Mouse (Mus musculus) liver, embryonic 12.5 days (tissue): ENCODE measurements around the gene Rab3il1. TPM values are rescaled to one million over a fixed set of nuclear protein-coding genes. Genes with fewer than 3 reads are reported as not detected.

Source experiments
- ATAC-seq: fragments of 200-750 bp; cut with Nextera tagmentation; 2 replicates; pipeline ENCODE4 v1.8.0; 2017; ENCODE audit warnings: moderate number of reproducible peaks, mild to moderate bottlenecking, moderate library complexity
- H3K27ac ChIP-seq: fragments of 300-500 bp; sonication (generic); 2 replicates; pipeline ENCODE4 v1.5.1; 2016; ENCODE audit warnings: mild to moderate bottlenecking
- H3K27me3 ChIP-seq: fragments of 300-500 bp; sonication (generic); replicated peaks from 2 replicates; pipeline ENCODE4 v1.6.1; 2016; ENCODE audit warnings: mild to moderate bottlenecking, moderate library complexity
- H3K36me3 ChIP-seq: fragments of 300-500 bp; sonication (generic); 2 replicates; pipeline ENCODE4 v1.6.1; 2016; ENCODE audit warnings: mild to moderate bottlenecking, moderate library complexity
- H3K4me1 ChIP-seq: fragments of 300-500 bp; sonication (generic); 2 replicates; pipeline ENCODE4 v1.6.1; 2016
- H3K4me2 ChIP-seq: fragments of 300-500 bp; sonication (generic); 2 replicates; pipeline ENCODE4 v1.6.1; 2016; ENCODE audit warnings: mild to moderate bottlenecking, moderate library complexity
- H3K4me3 ChIP-seq: fragments of 300-500 bp; sonication (generic); 2 replicates; pipeline ENCODE4 v1.5.1; 2016; ENCODE audit warnings: mild to moderate bottlenecking, moderate library complexity
- H3K9ac ChIP-seq: fragments of 300-500 bp; sonication (generic); 2 replicates; pipeline ENCODE4 v1.6.1; 2016; ENCODE audit warnings: mild to moderate bottlenecking, moderate library complexity
- H3K9me3 ChIP-seq: fragments of 300-500 bp; sonication (generic); replicated peaks from 2 replicates; pipeline ENCODE4 v1.6.1; 2016; ENCODE audit warnings: mild to moderate bottlenecking, moderate library complexity
- WGBS: fragments of 180-500 bp; shearing (Covaris S2); methylation state at CpG from one replicate; pipeline ENCODE4 v1.1.7; 2016; ENCODE audit not compliant: insufficient replicate concordance; 5-methylcytosine and 5-hydroxymethylcytosine counted together
- polyA plus RNA-seq: library from polyadenylated mRNA; unstranded; fragments of >200 nt; fragmentation: Nextera tagmentation; extraction: Ambion mirVana; gene quantifications from 2 replicates; pipeline ENCODE4 v1.2.1, GENCODE M21; 2016

The Rab3il1 gene
- polyA plus RNA-seq, 1 experiment from 2014 or later: 191 TPM

DNA sequence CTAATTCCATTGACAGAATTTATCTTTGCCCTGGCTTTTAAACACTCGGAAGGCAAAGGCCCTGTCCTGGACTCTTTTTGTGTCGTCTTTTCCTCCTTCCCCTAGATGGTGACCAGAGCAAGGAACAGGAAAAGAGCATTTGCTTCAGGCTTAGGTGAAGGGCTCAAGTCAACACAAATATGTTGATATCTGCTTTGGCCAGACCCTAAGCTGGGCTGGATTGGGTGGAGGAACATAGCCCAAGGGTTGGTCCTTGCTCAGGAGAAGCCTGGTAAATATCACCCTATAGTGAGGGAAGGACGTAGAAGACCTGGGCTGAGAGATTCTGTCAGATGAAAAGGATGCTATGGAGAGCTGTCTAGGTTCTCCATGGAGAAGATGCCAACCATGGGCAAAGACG is 14.7 kb downstream of the Rab3il1 start:
- Histone ChIP-seq H3K4me2 (peak overlapping the region; percentile 98), H3K9ac (peak overlapping the region; percentile 93), H3K4me3 (peak overlapping the region; percentile 75), H3K27me3 (no peaks in the 10 kb centered on the region), H3K27ac (peak overlapping the region; percentile 98), H3K9me3 (no peaks in the 10 kb centered on the region), H3K4me1 (peaks cover 92% of the 10 kb centered on the region), H3K36me3 (peaks cover 35% of the 10 kb centered on the region)
- 43% methylated on average over 4 of the region's 4 CpGs for WGBS
- ATAC-seq: peak; percentile 50

DNA sequence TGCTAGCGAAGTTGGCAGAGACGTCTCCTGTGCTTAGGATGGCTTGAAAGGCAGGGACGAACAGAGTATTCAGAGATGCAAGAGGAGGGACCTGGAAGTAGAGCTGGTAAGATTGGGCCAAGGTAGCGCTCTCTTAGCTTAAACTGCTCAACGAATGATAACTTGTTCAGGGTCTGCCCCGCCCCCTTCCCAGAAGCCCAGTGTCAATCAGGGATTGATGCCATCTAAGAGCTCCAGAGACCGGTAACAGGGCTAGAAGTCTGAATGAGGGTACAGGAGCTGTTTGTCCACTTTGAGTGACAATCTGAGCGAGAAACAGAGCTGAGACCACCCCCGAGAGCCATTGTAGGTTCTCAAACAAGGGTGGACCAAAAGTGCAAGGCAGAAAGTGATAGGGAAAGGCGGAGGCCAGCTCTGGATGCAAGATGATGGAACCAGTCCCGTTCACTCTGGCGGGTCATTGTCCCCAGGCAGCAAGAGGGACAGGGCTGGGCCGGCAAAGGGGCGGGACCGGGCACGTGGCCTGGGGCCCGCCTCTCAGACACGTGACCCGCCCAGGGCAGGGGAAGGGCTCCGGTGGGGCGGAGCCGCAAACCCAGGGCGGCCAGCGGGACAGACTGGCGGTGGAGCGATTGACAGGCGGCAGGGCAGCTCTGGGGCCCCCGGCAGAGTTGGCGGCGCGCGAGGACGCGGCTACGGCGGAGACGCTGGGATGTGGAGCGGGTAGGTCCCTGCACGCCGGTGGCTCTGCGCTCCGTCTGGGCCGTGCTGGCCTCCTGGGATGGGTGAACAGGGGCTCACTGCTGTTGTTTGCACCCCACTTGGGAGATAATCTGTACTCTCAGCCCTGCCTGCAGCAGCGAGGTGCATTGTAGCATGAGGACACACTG is 16.4 kb downstream of the Rab3il1 start:
- peak; percentile 85 for ATAC-seq
- Histone ChIP-seq H3K36me3 (peaks cover 52% of the 10 kb centered on the region), H3K9ac (peak overlapping the region; percentile 93), H3K4me2 (peak overlapping the region; percentile 98), H3K27ac (peak overlapping the region; percentile 98), H3K9me3 (no peaks in the 10 kb centered on the region), H3K4me1 (peaks cover 92% of the 10 kb centered on the region), H3K4me3 (peak overlapping the region; percentile 75), H3K27me3 (no peaks in the 10 kb centered on the region)
- WGBS: 5% methylated on average over 44 of the region's 44 CpGs

DNA sequence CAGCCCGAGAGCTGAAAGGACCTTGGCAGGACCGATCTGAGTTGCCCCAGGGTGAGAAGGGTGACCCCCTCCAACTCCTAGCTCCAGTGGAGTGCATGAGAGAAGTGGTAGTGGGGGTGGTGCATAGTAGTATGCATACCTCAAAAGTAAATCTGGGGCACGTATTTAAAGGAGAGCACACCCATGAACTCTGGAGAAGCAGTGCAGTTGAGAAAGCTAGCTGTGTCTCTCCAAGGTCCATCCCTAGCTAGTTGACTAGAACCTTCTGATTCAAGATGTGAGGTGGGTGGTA is 17.0 kb downstream of the Rab3il1 start:
- H3K4me3 ChIP-seq: peak overlapping the region; percentile 75
- peaks cover 92% of the 10 kb centered on the region for H3K4me1 ChIP-seq
- 4% methylated on average over 3 of the region's 3 CpGs for WGBS
- H3K27ac ChIP-seq: peak overlapping the region; percentile 98
- peaks cover 58% of the 10 kb centered on the region for H3K36me3 ChIP-seq
- no peaks in the 10 kb centered on the region for H3K27me3 ChIP-seq
- H3K9me3 ChIP-seq: no peaks in the 10 kb centered on the region
- ATAC-seq: no peak
- peak overlapping the region; percentile 98 for H3K4me2 ChIP-seq
- peak overlapping the region; percentile 93 for H3K9ac ChIP-seq

DNA sequence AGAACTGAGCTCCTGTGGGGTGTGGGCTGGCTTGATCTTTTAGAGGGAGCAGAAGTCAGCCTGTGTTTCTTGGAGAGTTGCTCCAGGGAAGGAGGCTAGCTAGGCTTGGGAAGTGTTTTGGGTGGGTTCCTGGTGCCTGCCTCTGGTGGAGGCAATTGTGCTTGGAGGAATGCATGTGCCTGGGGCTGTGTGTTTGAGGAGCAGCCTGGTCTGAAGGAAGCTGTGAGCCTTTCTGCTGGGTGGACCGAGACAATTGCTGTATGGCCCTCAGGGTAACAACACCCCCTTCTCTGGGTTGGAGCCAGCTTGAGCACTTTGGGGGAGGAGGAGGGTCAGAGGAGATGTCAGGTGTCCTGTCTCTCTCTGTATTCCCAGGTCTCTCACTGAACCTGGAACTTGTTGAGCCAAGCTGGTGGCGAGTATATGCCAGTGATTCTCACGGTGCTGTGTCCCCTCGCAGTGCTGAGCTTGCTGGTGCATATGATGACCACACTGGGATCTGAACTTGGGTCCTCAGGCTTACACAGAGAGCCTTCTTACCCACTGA is 17.8 kb downstream of the Rab3il1 start:
- 73% methylated on average over 4 of the region's 4 CpGs for WGBS
- Histone ChIP-seq H3K27ac (0 out of 2 replicates have a peak overlapping the region, but pooled peaks have one; percentile 3), H3K4me2 (peak overlapping the region; percentile 98), H3K4me1 (peaks cover 92% of the 10 kb centered on the region), H3K4me3 (peak overlapping the region; percentile 75), H3K9me3 (no peaks in the 10 kb centered on the region), H3K9ac (peak overlapping the region; percentile 93), H3K27me3 (no peaks in the 10 kb centered on the region), H3K36me3 (peaks cover 66% of the 10 kb centered on the region)
- ATAC-seq: no peak

DNA sequence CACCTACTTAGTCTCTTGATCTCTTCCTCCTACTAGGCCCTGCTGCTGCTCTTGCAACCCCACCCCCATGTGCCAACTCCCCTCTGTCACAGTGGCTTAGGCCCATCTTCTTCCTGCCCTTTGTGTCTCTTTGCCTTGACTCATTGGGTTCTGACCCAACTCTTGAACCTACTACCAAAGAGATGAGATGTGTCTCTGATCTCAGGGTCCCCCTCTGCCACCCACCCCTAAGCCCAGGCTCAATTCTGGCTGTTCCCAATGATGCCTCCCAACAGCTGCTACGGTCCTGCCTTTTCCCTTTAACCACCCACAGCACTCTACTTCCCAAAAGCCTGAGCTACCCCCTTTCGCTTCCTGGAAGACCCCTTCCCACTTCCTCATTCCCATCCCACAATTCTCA is 20.5 kb downstream of the Rab3il1 start:
- Histone ChIP-seq H3K36me3 (peaks cover 87% of the 10 kb centered on the region), H3K4me2 (peak overlapping the region; percentile 28; the same call in 1 of the 2 replicates), H3K9ac (peak overlapping the region; percentile 42; the same call in 1 of the 2 replicates), H3K27ac (peak overlapping the region; percentile 53), H3K4me1 (peaks cover 93% of the 10 kb centered on the region), H3K27me3 (no peaks in the 10 kb centered on the region), H3K9me3 (no peaks in the 10 kb centered on the region), H3K4me3 (no peak overlapping the region)
- ATAC-seq: no peak
- 65% methylated on average over 2 of the region's 2 CpGs for WGBS

DNA sequence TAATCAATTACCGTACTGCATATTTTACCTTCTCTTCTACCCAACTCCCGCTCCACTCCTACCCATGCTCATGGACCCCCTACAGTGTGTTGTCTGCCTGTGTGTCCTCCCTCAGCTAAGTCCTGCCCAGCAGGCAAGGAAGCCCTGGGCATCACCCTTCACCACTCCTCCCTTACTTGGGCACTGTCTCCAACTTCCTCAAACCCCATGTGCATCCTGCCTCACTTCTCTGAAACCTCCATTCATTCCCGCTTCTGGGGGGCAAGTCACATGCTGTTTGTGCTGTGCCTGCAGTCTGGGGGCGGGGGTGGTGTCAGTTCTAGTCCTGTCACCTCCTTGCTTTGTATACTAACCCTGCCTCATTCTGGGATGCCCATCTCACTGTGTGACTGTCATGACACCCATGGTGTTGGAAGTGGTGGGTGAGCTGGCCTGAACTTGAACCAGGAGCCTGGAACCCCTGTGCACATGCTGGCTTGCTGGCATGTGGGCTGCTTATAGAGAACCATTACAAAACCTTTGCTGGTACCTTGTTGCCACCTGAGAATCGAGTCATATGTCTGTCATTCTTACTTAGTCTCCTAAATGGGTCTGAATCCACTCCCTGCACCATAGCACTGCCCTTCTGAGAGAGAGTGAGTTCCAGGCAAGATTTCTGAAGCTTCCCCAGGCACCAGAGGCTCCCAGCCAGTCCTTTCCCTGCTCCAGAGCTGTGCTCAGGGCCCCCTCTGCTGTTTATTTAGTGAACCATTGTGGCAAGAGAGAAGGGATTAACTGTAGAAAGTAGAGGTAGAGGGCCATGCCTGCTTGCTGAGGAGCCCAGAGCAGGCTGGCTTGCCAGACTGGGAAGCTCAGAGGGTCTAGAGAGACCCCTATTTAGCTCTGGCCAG is 21.2 kb downstream of the Rab3il1 start:
- WGBS: 68% methylated on average over 5 of the region's 5 CpGs

DNA sequence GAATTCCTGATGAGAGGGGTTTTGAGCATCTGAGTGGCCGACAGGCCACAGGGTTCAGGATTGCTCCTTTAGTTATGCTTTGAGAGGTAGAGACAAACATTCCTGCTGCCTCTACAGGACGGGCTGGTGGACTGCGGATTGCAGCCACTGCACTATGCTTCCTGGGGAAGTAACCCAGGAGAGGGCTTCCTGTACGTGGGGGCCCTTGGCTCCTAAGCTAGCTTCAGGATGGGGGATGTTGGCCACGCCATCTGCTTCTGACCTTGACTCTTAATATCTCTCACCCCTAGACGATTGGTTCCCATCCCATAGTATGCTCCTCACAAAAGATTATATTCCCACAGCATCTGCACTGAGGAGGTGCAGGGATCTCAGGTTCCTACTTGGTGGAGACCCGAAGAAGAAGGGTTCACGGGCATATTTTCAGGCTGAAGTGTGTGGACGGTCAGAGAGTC is 21.9 kb downstream of the Rab3il1 start:
- H3K4me2 ChIP-seq: peak overlapping the region; percentile 28; the same call in 1 of the 2 replicates
- H3K27me3 ChIP-seq: no peaks in the 10 kb centered on the region
- peaks cover 98% of the 10 kb centered on the region for H3K36me3 ChIP-seq
- H3K4me3 ChIP-seq: no peak overlapping the region
- 46% methylated on average over 9 of the region's 9 CpGs for WGBS
- H3K27ac ChIP-seq: peak overlapping the region; percentile 53
- peak overlapping the region; percentile 17; the same call in 1 of the 2 replicates for H3K9ac ChIP-seq
- no peaks in the 10 kb centered on the region for H3K9me3 ChIP-seq
- peaks cover 82% of the 10 kb centered on the region for H3K4me1 ChIP-seq
- ATAC-seq: peak; percentile 8; the same call in 1 of the 2 replicates

More for the DNA sequence above, 21.2 kb downstream of the Rab3il1 start:
- ATAC-seq: no peak
- H3K9ac ChIP-seq: peak overlapping the region; percentile 17; the same call in 1 of the 2 replicates
- H3K27ac ChIP-seq: peak overlapping the region; percentile 53
- H3K4me2 ChIP-seq: peak overlapping the region; percentile 28
- no peak overlapping the region for H3K4me3 ChIP-seq
- H3K9me3 ChIP-seq: no peaks in the 10 kb centered on the region
- peaks cover 94% of the 10 kb centered on the region for H3K36me3 ChIP-seq
- H3K4me1 ChIP-seq: peaks cover 86% of the 10 kb centered on the region
- H3K27me3 ChIP-seq: no peaks in the 10 kb centered on the region

DNA sequence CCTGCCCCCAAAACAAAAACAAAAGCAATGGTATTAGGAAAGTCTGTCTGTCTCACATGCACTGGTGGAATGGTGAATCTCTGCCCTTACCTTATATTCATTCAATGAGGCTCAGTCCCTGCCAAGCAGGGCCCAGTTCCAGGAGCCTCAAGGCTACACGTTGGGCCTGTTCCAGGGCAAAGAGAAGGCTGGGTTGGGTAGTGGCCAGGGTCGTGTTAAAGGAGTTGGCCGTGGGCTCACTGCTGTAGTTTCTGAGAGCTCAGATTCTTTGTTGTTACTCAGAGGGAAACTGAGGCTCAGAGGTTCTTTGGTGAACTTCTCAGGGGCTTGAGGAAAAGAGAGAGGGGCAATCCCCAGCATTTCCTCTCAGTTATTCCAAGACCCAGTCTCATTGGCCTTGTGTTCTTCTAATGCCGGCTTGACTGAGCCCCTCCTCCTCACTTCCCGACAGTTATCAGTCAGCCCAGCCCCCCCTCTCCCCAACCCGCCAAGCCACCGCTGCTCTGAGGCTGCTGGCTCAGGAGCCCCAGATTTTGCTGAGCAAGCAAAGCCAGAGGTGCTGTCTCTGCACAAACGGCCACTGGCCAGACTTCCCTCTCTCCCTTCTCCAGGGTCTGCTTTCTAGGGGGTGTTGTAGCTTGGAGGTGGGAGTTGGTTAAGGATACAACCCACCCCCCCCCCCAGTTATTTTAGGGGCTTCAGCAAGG is 23.9 kb downstream of the Rab3il1 start:
- ATAC-seq: peak; percentile 30; the same call in 1 of the 2 replicates
- Histone ChIP-seq H3K27ac (peak overlapping the region; percentile 67), H3K9ac (peak overlapping the region; percentile 29; the same call in 1 of the 2 replicates), H3K4me1 (peaks cover 63% of the 10 kb centered on the region), H3K36me3 (peaks cover 99% of the 10 kb centered on the region), H3K4me3 (no peak overlapping the region), H3K9me3 (no peaks in the 10 kb centered on the region), H3K27me3 (no peaks in the 10 kb centered on the region), H3K4me2 (peak overlapping the region; percentile 23)
- WGBS: 16% methylated on average over 8 of the region's 8 CpGs

DNA sequence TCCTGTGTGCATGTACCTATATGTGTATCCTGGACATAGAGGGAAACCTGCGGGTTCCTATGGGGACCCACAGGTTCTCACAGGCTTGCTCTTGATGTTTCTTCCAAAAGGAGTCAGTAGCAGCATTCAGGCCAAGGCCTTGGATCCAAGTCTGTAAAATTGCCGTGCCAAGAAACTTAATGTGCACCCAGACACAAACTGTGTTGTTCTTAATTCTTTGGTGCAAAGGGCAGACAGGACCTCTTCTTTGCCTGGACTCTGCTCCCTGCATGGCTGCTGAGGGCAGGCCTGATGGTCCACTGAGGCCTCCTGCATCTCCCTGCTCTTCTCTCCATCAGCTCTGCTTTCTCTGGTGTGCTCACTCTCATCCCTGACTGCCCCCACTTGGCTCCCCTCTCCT is 28.3 kb downstream of the Rab3il1 start:
- H3K27ac ChIP-seq: no peak overlapping the region
- WGBS: 86% methylated on average over 2 of the region's 2 CpGs
- peaks cover 100% of the 10 kb centered on the region for H3K36me3 ChIP-seq

DNA sequence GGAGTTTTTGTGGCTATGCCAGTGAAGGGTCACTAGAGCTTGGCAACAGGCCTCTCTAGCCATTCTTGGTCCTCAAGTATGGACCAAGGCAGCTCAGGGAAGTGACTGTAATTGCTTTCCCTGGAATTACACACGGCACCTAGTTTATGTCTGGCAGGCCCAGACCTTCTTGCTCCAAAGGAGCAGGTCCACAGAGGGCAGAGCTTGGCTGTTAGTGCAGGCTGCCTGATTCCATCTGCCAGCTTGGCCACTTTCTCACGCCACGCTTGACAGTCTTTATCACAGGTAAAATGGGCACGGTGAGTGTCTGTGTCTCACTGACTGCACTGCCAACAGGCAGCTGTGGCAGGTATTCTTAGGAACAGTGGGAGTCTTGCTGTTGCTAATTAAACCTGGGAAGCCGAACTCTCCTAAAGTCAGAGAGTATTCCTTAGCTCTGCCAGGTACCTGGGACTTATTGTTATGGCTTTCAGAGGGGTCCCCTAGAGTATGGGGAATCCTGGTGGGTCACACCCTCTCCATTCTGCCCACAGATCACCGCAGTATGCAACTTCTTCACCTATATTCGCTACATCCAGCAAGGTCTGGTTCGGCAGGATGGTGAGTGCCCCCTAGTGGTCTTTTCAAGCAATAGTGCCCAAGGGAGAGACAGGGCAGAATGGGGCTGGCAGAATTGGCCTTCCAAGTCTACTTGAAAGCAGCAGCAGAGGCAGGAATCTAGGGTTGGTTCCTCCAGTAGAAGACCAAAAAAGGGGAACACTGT is 31.9 kb downstream of the Rab3il1 start:
- no peaks in the 10 kb centered on the region for H3K9me3 ChIP-seq
- WGBS: 41% methylated on average over 8 of the region's 8 CpGs
- peaks cover 33% of the 10 kb centered on the region for H3K4me1 ChIP-seq
- H3K27ac ChIP-seq: peak overlapping the region; percentile 18; the same call in 1 of the 2 replicates
- no peak overlapping the region for H3K9ac ChIP-seq
- H3K4me2 ChIP-seq: no peak overlapping the region
- ATAC-seq: peak; percentile 45
- H3K27me3 ChIP-seq: no peaks in the 10 kb centered on the region
- H3K36me3 ChIP-seq: peaks cover 98% of the 10 kb centered on the region
- H3K4me3 ChIP-seq: no peak overlapping the region

More for the DNA sequence above, 28.3 kb downstream of the Rab3il1 start:
- H3K9ac ChIP-seq: no peak overlapping the region
- no peaks in the 10 kb centered on the region for H3K9me3 ChIP-seq
- ATAC-seq: no peak
- peaks cover 24% of the 10 kb centered on the region for H3K4me1 ChIP-seq
- no peak overlapping the region for H3K4me2 ChIP-seq
- no peaks in the 10 kb centered on the region for H3K27me3 ChIP-seq
- no peak overlapping the region for H3K4me3 ChIP-seq
